Mouse (Mus musculus): ENCODE measurements at regions not wholly inside any gene's neighbourhood (a gene's known extent, or its start where the extent isn't known, plus 50 kb on each side); places are given as distances from the start of the nearest gene placed in this dataset.

GRCm38 (mm10) chr15:59826164-59826950, 190.1 kb downstream of the 4933412E24Rik start:
- TF ChIP-seq EP300 (IDR thresholded peaks at IDR 0.05) (no peak), CTCF (IDR thresholded peaks at IDR 0.05) (no peak)
